Mouse (Mus musculus) megakaryocyte, embryonic 14.5 days (primary cell): ENCODE data around the gene Slc6a8.

Source experiments
- FLI1 ChIP-seq: IDR thresholded peaks from 2 replicates; pipeline ENCODE4 v1.6.1; 2012; ENCODE audit warnings: low read length, inconsistent platforms, mixed read lengths
- GATA1 ChIP-seq: IDR thresholded peaks from 3 replicates; pipeline ENCODE4 v1.6.1; 2012; ENCODE audit warnings: mixed read lengths, low read length, inconsistent platforms, borderline replicate concordance

- TF ChIP-seq GATA1: no peak
- TF ChIP-seq FLI1: no peak
Observed at GRCm38 (mm10) chrX:73672031-73672431, 919 bp upstream of the Slc6a8 start.
